In genomic region chr4:41506906-41507305, GRCm38 (mm10) we compare ENCODE assay signal across 7 mouse cellular contexts. TPM values are rescaled to one million over a fixed set of nuclear protein-coding genes. Genes with fewer than 3 reads are reported as not detected.
DNase-seq lines count a peak whose midpoint lies in the region; ATAC-seq and TF ChIP-seq lines count a peak whose summit lies in the region.

No protein-coding gene starts in this region.

- peak; percentile 90 to 94 for DNase-seq in heart, adult 18-20 months
- peak; percentile 93 for DNase-seq in kidney, adult 18-20 months
- peak; percentile 90 for DNase-seq in midbrain, embryonic 14.5 days
- DNase-seq in spleen, adult 18-20 months, result peak; percentile 36 to 71

- H3K36me3 ChIP-seq in embryonic facial prominence, embryonic 13.5 days, result no peaks in the 10 kb centered on the region
- no peaks in the 10 kb centered on the region for H3K36me3 ChIP-seq in limb, embryonic 13.5 days
- no peaks in the 10 kb centered on the region for H3K36me3 ChIP-seq in midbrain, embryonic 14.5 days (ENCODE audit: control insufficient read depth, insufficient read depth, low read length)

- no peaks in the 10 kb centered on the region for H3K9me3 ChIP-seq in embryonic facial prominence, embryonic 13.5 days
- no peaks in the 10 kb centered on the region for H3K9me3 ChIP-seq in limb, embryonic 13.5 days
- H3K9me3 ChIP-seq in midbrain, embryonic 14.5 days (ENCODE audit: control insufficient read depth, low read length), result no peaks in the 10 kb centered on the region

- TF ChIP-seq CTCF in bone marrow macrophage, adult 2 months (IDR thresholded peaks at IDR 0.05; ENCODE audit: low read depth, low read length), result no peak

- peak overlapping the region; percentile 77 for H3K9ac ChIP-seq in embryonic facial prominence, embryonic 13.5 days
- H3K9ac ChIP-seq in limb, embryonic 13.5 days, result peak overlapping the region; percentile 72
- peak overlapping the region; percentile 69 for H3K9ac ChIP-seq in midbrain, embryonic 14.5 days (replicated peaks; ENCODE audit: low read length)

- peak overlapping the region; percentile 87 for H3K4me2 ChIP-seq in embryonic facial prominence, embryonic 13.5 days
- peak overlapping the region; percentile 93 for H3K4me2 ChIP-seq in limb, embryonic 13.5 days (replicated peaks)
- H3K4me2 ChIP-seq in midbrain, embryonic 14.5 days (ENCODE audit: low read length), result peak overlapping the region; percentile 84

- ATAC-seq in embryonic facial prominence, embryonic 13.5 days (ENCODE audit: insufficient number of reproducible peaks, insufficient read depth, low FRiP score, low TSS enrichment, low read depth), result peak; percentile 72
- ATAC-seq in limb, embryonic 13.5 days (ENCODE audit: low FRiP score, low read depth), result peak; percentile 77
- peak; percentile 75 for ATAC-seq in midbrain, embryonic 14.5 days (ENCODE audit: low FRiP score, low TSS enrichment)

- H3K4me1 ChIP-seq in bone marrow macrophage, adult 2 months (ENCODE audit: control insufficient read depth, insufficient read depth, low read length), result no peaks in the 10 kb centered on the region
- H3K4me1 ChIP-seq in embryonic facial prominence, embryonic 13.5 days, result peaks cover 29% of the 10 kb centered on the region
- peaks cover 26% of the 10 kb centered on the region for H3K4me1 ChIP-seq in limb, embryonic 13.5 days
- peaks cover 17% of the 10 kb centered on the region for H3K4me1 ChIP-seq in midbrain, embryonic 14.5 days (ENCODE audit: control insufficient read depth, insufficient read depth, low read length)

- H3K27ac ChIP-seq in bone marrow macrophage, adult 2 months (ENCODE audit: insufficient read depth, low read depth, low read length), result no peak overlapping the region
- H3K27ac ChIP-seq in embryonic facial prominence, embryonic 13.5 days, result peak overlapping the region; percentile 74
- H3K27ac ChIP-seq in limb, embryonic 13.5 days, result no peak overlapping the region
- H3K27ac ChIP-seq in midbrain, embryonic 14.5 days (replicated peaks; ENCODE audit: low read depth, low read length), result peak overlapping the region; percentile 68

- TF ChIP-seq POLR2A in bone marrow macrophage, adult 2 months (IDR thresholded peaks at IDR 0.05; ENCODE audit: borderline replicate concordance, low read depth, low read length), result no peak

- peaks cover 15% of the 10 kb centered on the region for H3K27me3 ChIP-seq in embryonic facial prominence, embryonic 13.5 days
- H3K27me3 ChIP-seq in limb, embryonic 13.5 days, result peaks cover 57% of the 10 kb centered on the region
- peaks cover 9% of the 10 kb centered on the region; the same call in 1 of the 2 replicates for H3K27me3 ChIP-seq in midbrain, embryonic 14.5 days (ENCODE audit: control insufficient read depth, insufficient read depth, low read length)

- peak overlapping the region; percentile 60 for H3K4me3 ChIP-seq in bone marrow macrophage, adult 2 months (ENCODE audit: insufficient read depth, low read length)
- peak overlapping the region; percentile 56 for H3K4me3 ChIP-seq in embryonic facial prominence, embryonic 13.5 days
- H3K4me3 ChIP-seq in limb, embryonic 13.5 days, result peak overlapping the region; percentile 57
- H3K4me3 ChIP-seq in midbrain, embryonic 14.5 days (replicated peaks; ENCODE audit: low read depth, low read length), result peak overlapping the region; percentile 46

- under 1% methylated on average over 29 of the region's 29 CpGs for WGBS in embryonic facial prominence, embryonic 13.5 days
- WGBS in limb, embryonic 13.5 days, result under 1% methylated on average over 29 of the region's 29 CpGs
- 0% methylated on average over 29 of the region's 29 CpGs for WGBS in midbrain, embryonic 14.5 days

RNA-seq across cellular contexts. Expression of gene AI464131, which starts 4.0 kb away (rescaled TPM):
- polyA plus RNA-seq in bone marrow macrophage, adult 2 months (2012; ENCODE audit: insufficient read depth, insufficient read length, missing spikeins), result 0.39 and 0.69 TPM in 2 replicates
- polyA plus RNA-seq in embryonic facial prominence, embryonic 13.5 days (2015; fragmentation: Nextera tagmentation; extraction: Ambion mirVana), result 8.3 and 12.2 TPM in 2 replicates
- 10 to 100 TPM; 12.0 to 13.2 TPM for total RNA-seq in heart, adult 18-20 months (2021)
- 3.8 and 4.1 TPM in 2 replicates for polyA plus RNA-seq in limb, embryonic 13.5 days (2015; fragmentation: Nextera tagmentation; extraction: Ambion mirVana)
- polyA plus RNA-seq in midbrain, embryonic 14.5 days (2014; fragmentation: Nextera tagmentation; extraction: Ambion mirVana), result 7.2 and 8.0 TPM in 2 replicates

RNA-seq across cellular contexts. Expression of gene 1110017D15Rik, which starts 10.2 kb away (rescaled TPM):
- polyA plus RNA-seq in bone marrow macrophage, adult 2 months (2012; ENCODE audit: insufficient read depth, insufficient read length, missing spikeins), result 4.6 TPM in 1 of 2 replicates, not detected in the other
- polyA plus RNA-seq in embryonic facial prominence, embryonic 13.5 days (2015; fragmentation: Nextera tagmentation; extraction: Ambion mirVana), result 3.2 and 5.7 TPM in 2 replicates
- total RNA-seq in heart, adult 18-20 months (2021), result under 1 TPM in 1 of 2 experiments, not detected in 1; 0.87 TPM
- polyA plus RNA-seq in limb, embryonic 13.5 days (2015; fragmentation: Nextera tagmentation; extraction: Ambion mirVana), result 1.5 and 1.6 TPM in 2 replicates
- polyA plus RNA-seq in midbrain, embryonic 14.5 days (2014; fragmentation: Nextera tagmentation; extraction: Ambion mirVana), result 12.9 and 13.2 TPM in 2 replicates

RNA-seq across cellular contexts. Expression of gene Nudt2, which starts 42.0 kb away (rescaled TPM):
- 28.7 and 29.4 TPM in 2 replicates for polyA plus RNA-seq in bone marrow macrophage, adult 2 months (2012; ENCODE audit: insufficient read depth, insufficient read length, missing spikeins)
- polyA plus RNA-seq in embryonic facial prominence, embryonic 13.5 days (2015; fragmentation: Nextera tagmentation; extraction: Ambion mirVana), result 49.5 and 54.1 TPM in 2 replicates
- total RNA-seq in heart, adult 18-20 months (2021), result 10 to 100 TPM; 30.6 to 35.9 TPM
- polyA plus RNA-seq in limb, embryonic 13.5 days (2015; fragmentation: Nextera tagmentation; extraction: Ambion mirVana), result 46.6 and 47.1 TPM in 2 replicates
- 68.4 and 79.9 TPM in 2 replicates for polyA plus RNA-seq in midbrain, embryonic 14.5 days (2014; fragmentation: Nextera tagmentation; extraction: Ambion mirVana)

RNA-seq across cellular contexts. Expression of gene Kif24, which starts 42.2 kb away (rescaled TPM):
- 3.6 and 4.0 TPM in 2 replicates for polyA plus RNA-seq in bone marrow macrophage, adult 2 months (2012; ENCODE audit: insufficient read depth, insufficient read length, missing spikeins)
- polyA plus RNA-seq in embryonic facial prominence, embryonic 13.5 days (2015; fragmentation: Nextera tagmentation; extraction: Ambion mirVana), result 7.6 and 9.6 TPM in 2 replicates
- total RNA-seq in heart, adult 18-20 months (2021), result under 1 TPM; 0.45 to 0.46 TPM
- 8.8 and 9.6 TPM in 2 replicates for polyA plus RNA-seq in limb, embryonic 13.5 days (2015; fragmentation: Nextera tagmentation; extraction: Ambion mirVana)
- 3.3 and 3.7 TPM in 2 replicates for polyA plus RNA-seq in midbrain, embryonic 14.5 days (2014; fragmentation: Nextera tagmentation; extraction: Ambion mirVana)

Comparison
In these comparisons a context has a peak if more than half of its experiments do, and no peak if none do; other contexts are left out.
1. H3K27ac ChIP-seq: peak in embryonic facial prominence, embryonic 13.5 days (single experiment) and midbrain, embryonic 14.5 days (single experiment); none in bone marrow macrophage, adult 2 months (single experiment) and limb, embryonic 13.5 days (single experiment).
2. Peak in every context shown above with its lines, with median percentiles within 50 percentile points of each other: H3K4me3 ChIP-seq, ATAC-seq, H3K4me2 ChIP-seq, H3K9ac ChIP-seq and DNase-seq.